Mouse (Mus musculus) natural killer cell, adult 2 months (primary cell): Measurements from ENCODE around the gene Aimp1.

Experiments
- DNase-seq, 2 experiments: peaks; one replicate each; pipeline ENCODE4 v3.0.0; 2022; ENCODE audit warnings: low spot score in 2 of 2

Gene Aimp1

GRCm38 (mm10) chr3:132684231-132684928, at the start of gene Aimp1:
Gene Aimp1 (minus strand): TSS chr3:132684370.
- no peak for DNase-seq

GRCm38 (mm10) chr3:132724326-132724725, 40.2 kb upstream of the Aimp1 start:
- DNase-seq = no peak

- no peak for DNase-seq
Measured at GRCm38 (mm10) chr3:132717316-132717715, 33.1 kb upstream of the Aimp1 start.

GRCm38 (mm10) chr3:132713913-132714312, 29.7 kb upstream of the Aimp1 start:
- no peak for DNase-seq

GRCm38 (mm10) chr3:132706977-132707376, 22.8 kb upstream of the Aimp1 start:
- DNase-seq = no peak

- DNase-seq = no peak
Measured at GRCm38 (mm10) chr3:132704216-132704615, 20.0 kb upstream of the Aimp1 start.

- no peak for DNase-seq
Measured at GRCm38 (mm10) chr3:132701368-132701767, 17.2 kb upstream of the Aimp1 start.

- DNase-seq = peak; percentile 94 to 95
Measured at GRCm38 (mm10) chr3:132683447-132684230, 531 bp downstream of the Aimp1 start, which contains the start of gene Tbck. Gene Tbck (plus strand): TSS chr3:132684144.

- DNase-seq = no peak
Measured at GRCm38 (mm10) chr3:132677494-132677893, 6.7 kb downstream of the Aimp1 start.

GRCm38 (mm10) chr3:132655955-132656354, 28.2 kb downstream of the Aimp1 start:
- no peak for DNase-seq

GRCm38 (mm10) chr3:132653959-132654358, 30.2 kb downstream of the Aimp1 start:
- no peak for DNase-seq

- DNase-seq = no peak
Measured at GRCm38 (mm10) chr3:132651776-132652175, 32.4 kb downstream of the Aimp1 start.

- DNase-seq = no peak
Measured at GRCm38 (mm10) chr3:132650191-132650590, 34.0 kb downstream of the Aimp1 start.

GRCm38 (mm10) chr3:132649368-132649767, 34.8 kb downstream of the Aimp1 start:
- DNase-seq = no peak

GRCm38 (mm10) chr3:132646814-132647213, 37.4 kb downstream of the Aimp1 start:
- DNase-seq = no peak

GRCm38 (mm10) chr3:132644071-132644470, 40.1 kb downstream of the Aimp1 start:
- no peak for DNase-seq

GRCm38 (mm10) chr3:132637080-132637479, 47.1 kb downstream of the Aimp1 start:
- DNase-seq = no peak

- DNase-seq = no peak
Measured at GRCm38 (mm10) chr3:132633261-132633660, 50.9 kb downstream of the Aimp1 start.

- DNase-seq = no peak
Measured at GRCm38 (mm10) chr3:132629601-132630239, 54.5 kb downstream of the Aimp1 start, which contains the start of gene Gimd1. Gene Gimd1 (plus strand): TSS chr3:132629820.

GRCm38 (mm10) chr3:132628741-132629140, 55.4 kb downstream of the Aimp1 start:
- DNase-seq = no peak
